Mouse (Mus musculus) urinary bladder, postnatal 4 days (tissue): ENCODE data around the gene Smarca4.

Experiments
- DNase-seq, 2 experiments: peaks; one replicate each; pipeline ENCODE4 v3.0.0; 2021 to 2022; ENCODE audit warnings: low spot score in 2 of 2

The Smarca4 gene

GRCm38 (mm10) chr9:21721036-21721435, 105.1 kb downstream of the Smarca4 start:
- DNase-seq, result no peak

- peak; percentile 86 to 92 for DNase-seq
These were observed 107.6 kb downstream of the Smarca4 start, which contains the start of gene Ldlr for GRCm38 (mm10) chr9:21723377-21724146. Ldlr (plus strand) TSS chr9:21723483.

GRCm38 (mm10) chr9:21724147-21724536, 108.2 kb downstream of the Smarca4 start:
- peak; percentile 93 to 95 for DNase-seq

GRCm38 (mm10) chr9:21725224-21726121, 109.5 kb downstream of the Smarca4 start:
- DNase-seq, result no peak

- no peak for DNase-seq
These were observed 110.4 kb downstream of the Smarca4 start for GRCm38 (mm10) chr9:21726218-21726975.

GRCm38 (mm10) chr9:21728261-21728832, 112.4 kb downstream of the Smarca4 start:
- no peak for DNase-seq

- no peak for DNase-seq
These were observed 113.3 kb downstream of the Smarca4 start for GRCm38 (mm10) chr9:21729264-21729663.

GRCm38 (mm10) chr9:21732288-21732687, 116.3 kb downstream of the Smarca4 start:
- DNase-seq, result no peak

- DNase-seq, result no peak
These were observed 117.5 kb downstream of the Smarca4 start for GRCm38 (mm10) chr9:21733446-21733845.

- DNase-seq, result no peak
These were observed 118.0 kb downstream of the Smarca4 start for GRCm38 (mm10) chr9:21733989-21734388.

- no peak for DNase-seq
These were observed 119.2 kb downstream of the Smarca4 start for GRCm38 (mm10) chr9:21735126-21735525.

- DNase-seq, result no peak
These were observed 120.6 kb downstream of the Smarca4 start for GRCm38 (mm10) chr9:21736580-21736979.

- DNase-seq, result no peak
These were observed 121.2 kb downstream of the Smarca4 start for GRCm38 (mm10) chr9:21737188-21737587.

- no peak for DNase-seq
These were observed 122.8 kb downstream of the Smarca4 start for GRCm38 (mm10) chr9:21738776-21739175.

GRCm38 (mm10) chr9:21740427-21740826, 124.5 kb downstream of the Smarca4 start:
- DNase-seq, result no peak

- DNase-seq, result no peak
These were observed 125.5 kb downstream of the Smarca4 start for GRCm38 (mm10) chr9:21741514-21741913.

GRCm38 (mm10) chr9:21747238-21747774, 131.3 kb downstream of the Smarca4 start:
- DNase-seq, result no peak

- DNase-seq, result peak in 1 of 2 experiments; percentile 46
These were observed 132.1 kb downstream of the Smarca4 start for GRCm38 (mm10) chr9:21748033-21748432.

GRCm38 (mm10) chr9:21748491-21748890, 132.5 kb downstream of the Smarca4 start:
- no peak for DNase-seq

- no peak for DNase-seq
These were observed 133.6 kb downstream of the Smarca4 start for GRCm38 (mm10) chr9:21749382-21750118.
